25 mouse cellular contexts compared by ENCODE assay signal in the genomic region with DNA sequence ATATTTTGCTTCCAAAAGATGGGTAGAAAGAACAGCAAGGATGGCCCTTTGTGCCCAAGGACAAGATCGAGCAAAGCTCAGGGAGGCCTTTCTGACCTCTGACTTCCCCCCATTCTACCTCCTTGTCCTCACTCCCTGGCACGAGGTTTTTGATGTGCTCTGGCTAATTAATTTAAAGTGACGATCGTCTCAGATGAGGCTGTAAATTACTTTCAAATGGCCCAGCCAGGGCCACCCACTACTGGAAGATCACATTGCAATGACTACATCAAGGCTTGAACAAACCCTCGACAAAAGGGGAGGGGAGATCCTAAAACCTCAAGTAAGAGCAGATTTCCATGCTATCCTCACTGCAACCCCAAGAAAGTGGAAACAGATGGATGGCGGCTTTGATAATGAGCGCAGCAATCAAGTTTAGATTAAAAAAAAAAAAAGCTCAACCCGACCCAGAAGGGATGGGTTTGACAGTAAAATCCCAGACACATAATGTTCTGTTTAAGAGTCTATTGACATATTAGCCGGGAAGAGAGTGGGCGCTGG.
DNase-seq lines count a peak whose midpoint lies in the region; ATAC-seq and TF ChIP-seq lines count a peak whose summit lies in the region.
"Had no signal": no experiment of that assay in that cellular context is flagged by ENCODE, and none has a peak within 500 bp of the region (broad histone marks: within the 10 kb centered on the region; RNA-seq: fewer than 3 reads in every experiment).

No protein-coding gene starts in this region.

- peak; percentile 75 for DNase-seq in kidney, postnatal 0 days (ENCODE audit: low spot score)
- DNase-seq in kidney, postnatal 14 days, result no peak
- DNase-seq in limb, embryonic 11.5 days (ENCODE audit: low spot score), result peak; percentile 38
- no peak for DNase-seq in lung, postnatal 0 days (ENCODE audit: low spot score)
- DNase-seq in layer of hippocampus, postnatal 10 days (ENCODE audit: low spot score in 2 of 2), result no peak
- no peak for DNase-seq in adrenal gland, adult 8-10 months
- DNase-seq: adrenal gland, adult 2 months; cerebellum, adult 9-10 months; gastrocnemius, postnatal 14 days; heart, adult 11 months; kidney, adult 9 months; left cerebral cortex, postnatal 4 days; liver, embryonic 13.5 days; lung, adult 2 months; right cerebral cortex, postnatal 14 days; spleen, adult 18-20 months had no signal

- no peaks in the 10 kb centered on the region; the same call in none of the 2 replicates for H3K4me1 ChIP-seq in kidney, postnatal 0 days (replicated peaks; ENCODE audit: insufficient read depth, low read length)
- peaks cover 61% of the 10 kb centered on the region for H3K4me1 ChIP-seq in embryonic facial prominence, embryonic 13.5 days
- peaks cover 10% of the 10 kb centered on the region; the same call in 1 of the 2 replicates for H3K4me1 ChIP-seq in limb, embryonic 11.5 days (ENCODE audit: control insufficient read depth, insufficient read depth, low read length)
- 0 out of 2 replicates have a peak, but pooled peaks cover 3% of the 10 kb centered on the region for H3K4me1 ChIP-seq in lung, postnatal 0 days (ENCODE audit: insufficient read depth, low read depth, low read length)
- H3K4me1 ChIP-seq: liver, embryonic 13.5 days; megakaryocyte, embryonic 14.5 days had no signal

- no peaks in the 10 kb centered on the region for H3K9me3 ChIP-seq in kidney, postnatal 0 days (replicated peaks; ENCODE audit: low read length)
- H3K9me3 ChIP-seq in embryonic facial prominence, embryonic 13.5 days, result no peaks in the 10 kb centered on the region
- 0 out of 2 replicates have a peak, but pooled peaks cover 3% of the 10 kb centered on the region for H3K9me3 ChIP-seq in limb, embryonic 11.5 days (ENCODE audit: control insufficient read depth, low read length)
- H3K9me3 ChIP-seq in lung, postnatal 0 days (ENCODE audit: low read length), result no peaks in the 10 kb centered on the region
- H3K9me3 ChIP-seq: G1E; hindbrain, embryonic 10.5 days; liver, embryonic 13.5 days; megakaryocyte, embryonic 14.5 days; midbrain, embryonic 13.5 days had no signal

- TF ChIP-seq CTCF in kidney, postnatal 0 days (IDR thresholded peaks at IDR 0.05; ENCODE audit: low read depth), result no peak
- no peak for TF ChIP-seq CTCF in lung, postnatal 0 days (IDR thresholded peaks at IDR 0.05)

- 36% methylated on average over 10 of the region's 10 CpGs for WGBS in kidney, postnatal 0 days
- 24% methylated on average over 10 of the region's 10 CpGs for WGBS in embryonic facial prominence, embryonic 13.5 days
- 10% methylated on average over 10 of the region's 10 CpGs for WGBS in limb, embryonic 11.5 days
- 66% methylated on average over 10 of the region's 10 CpGs for WGBS in lung, postnatal 0 days

- H3K9ac ChIP-seq in kidney, postnatal 0 days (ENCODE audit: low read depth, low read length), result no peak overlapping the region
- H3K9ac ChIP-seq in embryonic facial prominence, embryonic 13.5 days, result no peak overlapping the region
- H3K9ac ChIP-seq in limb, embryonic 11.5 days (ENCODE audit: low read length), result no peak overlapping the region
- H3K9ac ChIP-seq in lung, postnatal 0 days (replicated peaks; ENCODE audit: low read depth), result no peak overlapping the region
- H3K9ac ChIP-seq: liver, embryonic 13.5 days; midbrain, embryonic 13.5 days had no signal

- no peak overlapping the region for H3K4me3 ChIP-seq in kidney, postnatal 0 days (replicated peaks; ENCODE audit: low read depth, low read length)
- H3K4me3 ChIP-seq in embryonic facial prominence, embryonic 13.5 days, result no peak overlapping the region
- H3K4me3 ChIP-seq in limb, embryonic 11.5 days (ENCODE audit: low read depth, low read length), result no peak overlapping the region
- no peak overlapping the region for H3K4me3 ChIP-seq in lung, postnatal 0 days (ENCODE audit: low read depth, low read length)
- H3K4me3 ChIP-seq: hindbrain, embryonic 10.5 days; liver, embryonic 13.5 days; megakaryocyte, embryonic 14.5 days; midbrain, embryonic 13.5 days had no signal

- no peak for ATAC-seq in kidney, postnatal 0 days (replicated peaks; ENCODE audit: low FRiP score, low read depth)
- ATAC-seq in embryonic facial prominence, embryonic 13.5 days (ENCODE audit: insufficient number of reproducible peaks, insufficient read depth, low FRiP score, low TSS enrichment, low read depth), result peak; percentile 49; the same call in 1 of the 2 replicates
- no peak for ATAC-seq in limb, embryonic 11.5 days (ENCODE audit: insufficient number of reproducible peaks, low FRiP score, low TSS enrichment, low read depth)
- no peak for ATAC-seq in lung, postnatal 0 days
- ATAC-seq: forebrain, embryonic 16.5 days; hindbrain, embryonic 16.5 days; intestine, embryonic 16.5 days; midbrain, embryonic 13.5 days had no signal

- H3K36me3 ChIP-seq in kidney, postnatal 0 days (ENCODE audit: insufficient read depth, low read length), result no peaks in the 10 kb centered on the region
- no peaks in the 10 kb centered on the region for H3K36me3 ChIP-seq in embryonic facial prominence, embryonic 13.5 days
- no peaks in the 10 kb centered on the region for H3K36me3 ChIP-seq in limb, embryonic 11.5 days (ENCODE audit: control insufficient read depth, insufficient read depth, low read length)
- H3K36me3 ChIP-seq in lung, postnatal 0 days (ENCODE audit: insufficient read depth, low read length), result no peaks in the 10 kb centered on the region
- H3K36me3 ChIP-seq: G1E; hindbrain, embryonic 10.5 days; liver, embryonic 13.5 days; midbrain, embryonic 13.5 days had no signal

- TF ChIP-seq EP300 in lung, postnatal 0 days (IDR thresholded peaks at IDR 0.05), result no peak

- H3K27me3 ChIP-seq in kidney, postnatal 0 days (ENCODE audit: insufficient read depth, low read length), result no peaks in the 10 kb centered on the region
- peaks cover 35% of the 10 kb centered on the region for H3K27me3 ChIP-seq in embryonic facial prominence, embryonic 13.5 days
- H3K27me3 ChIP-seq in limb, embryonic 11.5 days (ENCODE audit: control insufficient read depth, insufficient read depth, low read length), result 0 out of 2 replicates have a peak, but pooled peaks cover 4% of the 10 kb centered on the region
- no peaks in the 10 kb centered on the region for H3K27me3 ChIP-seq in lung, postnatal 0 days (replicated peaks; ENCODE audit: insufficient read depth, low read length)
- H3K27me3 ChIP-seq: liver, embryonic 13.5 days had no signal

- H3K27ac ChIP-seq in kidney, postnatal 0 days, result no peak overlapping the region
- H3K27ac ChIP-seq in embryonic facial prominence, embryonic 13.5 days, result peak overlapping the region; percentile 64
- H3K27ac ChIP-seq in limb, embryonic 11.5 days (replicated peaks; ENCODE audit: low read depth, low read length), result no peak overlapping the region
- H3K27ac ChIP-seq in lung, postnatal 0 days (ENCODE audit: low read length), result no peak overlapping the region
- H3K27ac ChIP-seq: hindbrain, embryonic 10.5 days; liver, embryonic 13.5 days; midbrain, embryonic 13.5 days had no signal

- no peak overlapping the region for H3K4me2 ChIP-seq in kidney, postnatal 0 days (ENCODE audit: low read length)
- peak overlapping the region; percentile 23; the same call in 1 of the 2 replicates for H3K4me2 ChIP-seq in embryonic facial prominence, embryonic 13.5 days
- H3K4me2 ChIP-seq in limb, embryonic 11.5 days (ENCODE audit: low read depth, severe bottlenecking), result no peak overlapping the region
- H3K4me2 ChIP-seq in lung, postnatal 0 days (replicated peaks; ENCODE audit: low read depth, low read length), result no peak overlapping the region
- H3K4me2 ChIP-seq: heart, embryonic 11.5 days; liver, embryonic 13.5 days; midbrain, embryonic 13.5 days had no signal

Comparison
In these comparisons a context has a peak if more than half of its experiments do, and no peak if none do; other contexts are left out.
1. DNase-seq: peak in kidney, postnatal 0 days (single experiment) and limb, embryonic 11.5 days (single experiment); none in kidney, postnatal 14 days (single experiment), lung, postnatal 0 days (single experiment), layer of hippocampus, postnatal 10 days (0 of 2) and adrenal gland, adult 8-10 months (single experiment).